Mouse (Mus musculus) macrophage (primary cell): Measurements from ENCODE around the gene Prkar2a. TPM values are rescaled to one million over a fixed set of nuclear protein-coding genes. Genes with fewer than 3 reads are reported as not detected.
"Not testable (repeated sequence)": the region's sequence is repeated elsewhere in the genome, so short reads cannot be mapped to it uniquely, and the experiment has no call there.

Experiments
- H3K27ac ChIP-seq: fragments of 350-480 bp; formaldehyde crosslinking; 2 replicates; pipeline ENCODE4 v1.9.0; 2021
- H3K36me3 ChIP-seq: fragments of 350-480 bp; formaldehyde crosslinking; 2 replicates; pipeline ENCODE4 v1.9.0; 2021; ENCODE audit errors: inconsistent target
- H3K4me3 ChIP-seq: fragments of 350-480 bp; formaldehyde crosslinking; 2 replicates; pipeline ENCODE4 v1.9.0; 2021; ENCODE audit errors: inconsistent target
- H3K79me2 ChIP-seq: fragments of 350-480 bp; formaldehyde crosslinking; 2 replicates; pipeline ENCODE4 v1.9.0; 2021; ENCODE audit errors: inconsistent target
- WGBS: methylation state at CpG from one replicate; pipeline ENCODE4 v1.1.7; 2026; ENCODE audit warnings: inconsistent platforms; ENCODE audit not compliant: missing documents; 5-methylcytosine and 5-hydroxymethylcytosine counted together
- polyA plus RNA-seq: library from polyadenylated mRNA; stranded (reverse); fragments of 250-400 nt; gene quantifications from 3 replicates; pipeline ENCODE4 v1.2.4, GENCODE M21; 2018; ENCODE audit warnings: inconsistent platforms
- total RNA-seq, 78 experiments: library from RNA; depleted of rRNA; stranded (reverse); fragments of 250-400 nt; gene quantifications; 1 replicate in 9 of 78; 2 replicates in 24 of 78; 3 replicates in 43 of 78; 4 replicates in 2 of 78; pipeline ENCODE4 v1.2.4; 2018; ENCODE audit warnings: inconsistent platforms in 56 of 78

Gene Prkar2a
- 10 to 100 TPM in 17 of 26 experiments, 1 to 10 TPM in 9; 2.5 to 42.4 (median 15.0) TPM for total RNA-seq (2018; cell fraction: chromatin; rRNA removed)
- total RNA-seq (2018; cell fraction: cytosol; rRNA removed): 10 to 100 TPM; 20.5 to 51.6 (median 36.4) TPM
- 10 to 100 TPM in 23 of 26 experiments, 1 to 10 TPM in 3; 7.5 to 37.0 (median 17.9) TPM for total RNA-seq (2018; cell fraction: nucleus; rRNA removed)
- polyA plus RNA-seq: 20.7 to 69.9 TPM (median 46.8 TPM) in 3 replicates

DNA sequence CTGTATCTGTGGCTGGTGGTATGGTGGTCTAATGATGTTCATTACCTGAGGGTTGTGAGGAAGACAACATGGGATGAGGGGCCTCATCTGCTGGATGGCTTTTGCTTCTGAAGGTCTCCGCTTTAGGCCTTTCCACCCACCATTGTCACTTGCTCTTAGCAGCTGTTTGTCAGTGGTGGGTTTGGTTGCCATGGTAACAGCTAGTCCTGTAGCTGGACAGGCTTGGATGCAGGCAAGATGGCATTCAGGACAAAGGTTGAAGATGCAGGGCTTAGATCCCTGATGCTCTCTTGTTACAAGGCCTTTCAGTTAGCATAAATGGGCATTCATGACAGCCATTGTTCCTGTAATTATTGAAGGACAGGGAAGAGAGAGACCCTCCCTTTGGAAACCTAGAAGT is at the start of gene Prkar2a:
Prkar2a (plus strand) TSS at position 209 of the 400 bp plus-strand sequence.
- Histone ChIP-seq H3K79me2 (peaks cover 9% of the 10 kb centered on the region), H3K36me3 (peaks cover 3% of the 10 kb centered on the region; the same call in 1 of the 2 replicates), H3K27ac (no peak within 1 kb of the TSS), H3K4me3 (no peak within 1 kb of the TSS)
- 100% methylated on average over 1 of the region's 1 CpGs for WGBS

DNA sequence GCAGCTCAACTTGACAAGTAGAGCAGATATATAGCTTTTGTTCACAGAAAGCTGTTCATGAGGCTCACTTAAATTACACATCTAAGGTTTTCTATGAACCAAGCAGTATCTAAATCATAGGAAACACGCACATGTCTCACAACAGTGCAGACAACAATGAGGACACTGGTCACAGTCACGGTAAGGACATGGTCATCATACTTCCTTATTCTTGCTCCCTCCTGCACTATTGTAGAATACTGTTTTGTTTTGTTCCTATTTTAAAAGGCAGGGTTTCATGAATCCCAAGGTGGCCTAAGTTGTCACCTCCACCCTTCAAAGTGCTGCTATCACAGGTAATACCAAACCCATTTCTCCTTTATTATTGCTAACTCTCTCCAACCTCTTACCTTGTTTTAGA is 49.3 kb upstream of the Prkar2a start:
- 38% methylated on average over 2 of the region's 2 CpGs for WGBS

DNA sequence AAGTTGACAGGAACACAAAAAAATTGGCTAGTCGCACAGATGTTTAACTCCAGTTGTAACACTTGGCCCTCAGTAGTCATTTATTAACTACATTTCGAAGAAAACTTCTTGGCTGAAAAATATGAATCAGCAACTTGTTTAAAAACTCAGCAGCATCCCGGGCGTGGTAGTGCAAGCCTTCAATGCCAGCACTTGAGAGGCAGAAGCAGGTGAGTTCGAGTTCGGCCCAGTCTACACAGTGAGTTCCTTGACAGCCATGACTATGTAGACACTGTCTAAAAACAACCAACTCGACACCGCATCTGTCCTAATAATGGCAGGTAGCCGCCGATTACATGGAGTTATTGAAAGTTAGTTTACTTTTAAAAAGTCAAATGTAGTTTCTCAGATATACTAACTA is 40.9 kb upstream of the Prkar2a start:
- peaks cover 54% of the 10 kb centered on the region for H3K79me2 ChIP-seq
- H3K4me3 ChIP-seq: peak overlapping the region; percentile 52
- WGBS: 20% methylated on average over 10 of the region's 10 CpGs
- no peaks in the 10 kb centered on the region for H3K36me3 ChIP-seq
- H3K27ac ChIP-seq: peak overlapping the region; percentile 35

More for the DNA sequence above, 49.3 kb upstream of the Prkar2a start:
- no peak overlapping the region for H3K27ac ChIP-seq
- no peak overlapping the region for H3K4me3 ChIP-seq
- H3K79me2 ChIP-seq: peaks cover 99% of the 10 kb centered on the region
- peaks cover 17% of the 10 kb centered on the region for H3K36me3 ChIP-seq

DNA sequence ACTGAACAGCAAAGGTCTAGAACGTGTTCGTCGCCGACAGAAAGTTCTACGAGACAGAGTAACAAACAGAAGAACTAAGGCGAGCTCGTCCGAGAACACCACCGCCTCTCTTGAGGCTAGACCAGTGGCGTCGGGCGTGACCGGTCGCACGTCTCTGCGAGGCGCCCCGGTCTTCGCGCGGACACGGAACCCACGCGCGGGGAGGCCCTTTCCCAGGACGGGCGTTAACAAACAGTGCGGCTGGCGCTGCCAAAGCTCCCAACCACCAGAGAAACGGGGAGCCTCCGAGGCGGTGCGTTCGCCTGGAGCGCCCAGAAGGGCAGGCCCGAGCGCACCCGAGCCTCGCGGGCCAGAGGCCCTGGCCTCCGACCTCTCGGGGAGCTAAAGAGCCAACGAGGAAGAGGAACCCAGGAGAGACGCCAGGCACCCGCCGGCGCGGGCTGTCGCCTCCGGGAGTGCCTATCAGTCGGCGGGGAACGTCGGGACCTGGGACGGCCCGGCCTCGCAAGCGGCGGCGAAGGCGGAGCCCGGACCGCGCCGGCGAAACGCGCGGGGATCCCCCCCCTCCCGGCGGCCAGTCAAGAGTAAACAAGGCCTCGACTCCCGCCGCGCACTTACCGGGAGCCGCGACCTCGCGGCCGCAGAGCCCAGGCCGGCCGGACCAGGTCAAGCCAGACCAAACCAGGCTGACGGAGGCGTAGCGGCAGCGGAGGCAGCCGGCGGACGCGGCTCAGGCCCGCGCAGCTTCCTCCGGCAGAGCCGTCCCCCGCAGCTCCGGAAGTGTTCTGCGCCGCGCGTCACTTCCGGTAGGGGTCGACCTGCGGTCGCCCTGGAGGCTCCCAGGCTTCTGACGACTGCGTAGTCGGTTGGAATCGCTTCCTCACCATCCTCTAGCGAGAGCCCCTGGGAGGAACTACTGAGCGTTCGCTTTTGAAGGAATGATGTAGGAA is 40.2 kb upstream of the Prkar2a start, which contains the start of gene Arih2:
Arih2 (minus strand) TSS at position 776 of the 950 bp plus-strand sequence.
- WGBS: under 1% methylated on average over 100 of the region's 112 CpGs
- Histone ChIP-seq H3K4me3 (peak within 1 kb of the TSS; percentile 52), H3K36me3 (no peaks in the 10 kb centered on the region), H3K79me2 (peaks cover 47% of the 10 kb centered on the region), H3K27ac (peak within 1 kb of the TSS; percentile 83)

DNA sequence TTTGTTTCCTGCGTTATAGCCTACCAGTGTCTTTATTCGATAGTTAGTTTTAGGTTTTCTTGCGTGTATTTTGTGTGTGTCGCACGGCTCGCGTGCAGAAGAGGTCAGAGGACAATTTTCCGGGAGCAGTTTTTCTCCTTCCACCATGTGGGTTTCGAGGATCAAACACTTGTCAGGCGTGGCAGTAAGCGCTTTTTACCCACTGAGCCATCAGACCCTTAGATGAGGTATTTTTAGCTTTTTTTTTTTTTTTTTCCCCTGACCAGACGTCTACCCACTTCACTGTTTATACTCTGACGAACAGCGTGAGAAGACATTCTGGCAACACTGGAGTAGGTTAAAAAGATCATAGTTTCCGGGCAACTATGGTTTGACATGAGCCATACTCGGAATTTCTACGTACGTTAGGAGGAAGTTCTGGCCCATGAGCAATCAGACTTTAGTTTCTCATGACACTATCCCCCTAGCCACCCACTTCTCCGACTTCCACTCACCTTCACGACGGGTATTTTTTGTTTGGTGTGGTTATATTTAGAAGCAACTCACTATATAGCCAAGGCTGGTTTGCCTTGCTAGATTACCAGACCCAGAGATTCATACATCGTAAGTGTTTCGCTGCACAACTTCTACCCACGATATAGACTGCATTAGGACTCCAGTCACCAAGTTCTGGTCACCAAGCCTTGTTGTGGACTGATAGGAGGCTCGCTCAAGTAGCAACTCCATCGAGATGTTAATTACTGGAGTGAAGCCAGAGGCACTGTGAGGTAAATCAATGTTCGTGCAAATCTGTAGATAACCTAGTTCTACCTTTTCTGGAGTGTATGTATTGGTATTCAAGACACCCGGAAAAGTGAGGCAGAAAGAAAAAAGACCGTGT is 39.3 kb upstream of the Prkar2a start:
- H3K36me3 ChIP-seq: no peaks in the 10 kb centered on the region
- 19% methylated on average over 29 of the region's 29 CpGs for WGBS
- peak overlapping the region; percentile 83 for H3K27ac ChIP-seq
- H3K79me2 ChIP-seq: peaks cover 38% of the 10 kb centered on the region
- peak overlapping the region; percentile 45 for H3K4me3 ChIP-seq

DNA sequence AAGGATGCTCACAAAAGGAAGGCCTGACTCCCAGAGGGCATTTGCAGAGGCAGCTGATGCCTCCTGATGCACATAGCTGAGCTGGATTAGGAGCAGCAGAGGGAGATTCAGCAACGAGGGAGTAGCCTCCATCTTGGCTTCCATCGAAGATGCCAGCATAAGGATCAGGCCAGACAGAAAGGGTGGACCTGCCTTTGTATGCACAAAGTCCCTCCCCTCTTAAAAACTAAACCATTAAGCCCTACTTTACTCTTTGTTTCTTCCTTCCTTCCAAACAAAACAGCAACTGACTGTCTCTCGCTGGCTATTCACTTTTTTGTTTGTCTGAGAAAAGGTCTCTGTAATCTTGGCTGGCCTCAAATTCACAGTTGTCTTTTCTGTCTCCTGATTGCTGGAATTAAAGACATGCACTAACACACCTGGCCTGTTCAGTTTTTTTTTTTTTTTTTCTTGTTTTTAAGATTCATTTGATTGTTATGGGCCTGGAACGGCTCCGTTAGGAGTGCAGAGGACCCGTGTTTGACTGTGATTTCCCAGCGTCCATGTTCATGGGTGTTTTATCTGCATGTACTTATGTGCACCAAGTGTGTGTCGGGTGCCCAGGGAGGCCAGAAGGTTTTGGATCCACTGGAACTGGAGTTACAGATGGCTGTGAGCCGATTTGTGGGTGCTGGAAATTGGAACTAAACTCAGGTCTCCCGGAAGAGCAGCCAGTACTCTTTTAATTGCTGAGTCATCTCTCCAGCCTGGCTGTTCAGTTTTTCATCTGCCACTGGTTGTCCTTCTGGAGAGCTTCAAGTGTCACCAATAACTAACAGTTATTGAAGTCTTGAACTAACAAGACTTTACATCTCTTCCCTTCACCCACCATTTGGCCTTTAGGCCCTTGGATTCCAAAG is 34.3 kb upstream of the Prkar2a start:
- WGBS: 75% methylated on average over 10 of the region's 10 CpGs
- no peaks in the 10 kb centered on the region for H3K79me2 ChIP-seq
- no peak overlapping the region for H3K4me3 ChIP-seq
- H3K36me3 ChIP-seq: no peaks in the 10 kb centered on the region
- no peak overlapping the region for H3K27ac ChIP-seq

DNA sequence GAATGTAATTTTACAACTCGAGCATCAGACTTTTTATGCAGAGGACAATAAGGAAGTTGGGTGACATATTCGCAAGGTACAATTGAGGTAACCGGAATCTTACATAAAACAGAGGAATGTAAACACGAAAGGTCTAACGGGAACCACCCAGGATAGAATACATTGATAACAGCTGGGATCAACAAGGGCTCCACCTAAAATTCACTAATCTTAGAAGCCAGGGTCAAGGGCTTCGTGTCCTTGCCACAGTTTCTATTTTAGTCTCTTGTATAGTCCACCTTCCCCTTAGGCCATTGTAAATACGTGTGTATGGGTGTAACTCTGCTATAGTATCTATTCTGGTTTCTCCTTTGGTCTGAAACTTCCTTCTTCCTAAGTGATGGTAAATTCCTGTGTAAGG is 33.2 kb upstream of the Prkar2a start:
- not testable (repeated sequence) for H3K36me3 ChIP-seq, H3K27ac ChIP-seq, H3K4me3 ChIP-seq, H3K79me2 ChIP-seq
- 84% methylated on average over 5 of the region's 7 CpGs for WGBS

DNA sequence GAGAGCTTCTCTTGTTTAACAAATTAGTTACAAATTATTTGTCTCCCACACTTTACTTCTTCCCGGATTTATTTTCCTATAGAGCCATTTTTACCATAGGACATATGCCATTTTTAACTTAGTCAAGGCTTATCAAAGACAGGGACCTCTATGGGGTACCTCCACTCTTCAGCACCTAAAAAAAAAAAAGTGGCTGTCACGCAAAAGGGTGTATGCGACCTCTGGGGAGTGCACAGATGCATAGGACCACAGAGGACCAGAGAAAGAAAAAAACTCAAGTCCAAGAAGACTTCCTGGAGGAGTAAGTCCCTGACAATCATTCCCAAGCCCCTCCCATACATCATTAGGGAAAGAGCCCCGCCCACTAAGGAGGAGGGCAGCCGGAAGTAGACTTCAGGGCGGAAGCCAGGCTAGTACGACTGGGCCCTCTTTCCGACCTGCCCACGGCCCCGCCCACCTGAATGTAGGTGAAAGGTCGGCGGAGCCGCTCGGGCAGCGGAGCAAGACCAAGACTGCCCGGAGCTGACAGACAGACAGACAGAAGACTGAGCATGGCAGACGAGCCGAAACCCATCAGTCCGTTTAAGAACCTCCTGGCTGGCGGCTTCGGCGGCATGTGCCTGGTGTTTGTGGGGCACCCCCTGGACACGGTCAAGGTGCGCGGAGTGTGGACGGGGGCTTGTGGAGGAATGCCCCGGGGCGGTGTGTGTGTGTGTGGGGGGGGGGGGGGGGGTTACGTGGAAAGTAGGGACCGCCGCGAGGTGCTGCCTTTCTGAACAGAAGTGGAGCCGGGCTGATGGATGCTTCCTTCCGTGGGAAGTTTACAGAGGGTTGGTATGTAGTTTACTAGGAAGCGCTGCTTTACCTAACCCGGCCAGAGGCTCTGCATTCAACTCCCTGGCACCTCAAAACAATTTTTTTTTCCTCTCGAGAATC is 27.2 kb upstream of the Prkar2a start, which contains the start of gene Slc25a20:
Slc25a20 (plus strand) TSS at position 412 of the 936 bp plus-strand sequence.
- Histone ChIP-seq H3K27ac (no peak within 1 kb of the TSS), H3K79me2 (no peaks in the 10 kb centered on the region), H3K4me3 (peak within 1 kb of the TSS; percentile 53), H3K36me3 (no peaks in the 10 kb centered on the region)
- 6% methylated on average over 37 of the region's 37 CpGs for whole genome bisulfite sequencing

DNA sequence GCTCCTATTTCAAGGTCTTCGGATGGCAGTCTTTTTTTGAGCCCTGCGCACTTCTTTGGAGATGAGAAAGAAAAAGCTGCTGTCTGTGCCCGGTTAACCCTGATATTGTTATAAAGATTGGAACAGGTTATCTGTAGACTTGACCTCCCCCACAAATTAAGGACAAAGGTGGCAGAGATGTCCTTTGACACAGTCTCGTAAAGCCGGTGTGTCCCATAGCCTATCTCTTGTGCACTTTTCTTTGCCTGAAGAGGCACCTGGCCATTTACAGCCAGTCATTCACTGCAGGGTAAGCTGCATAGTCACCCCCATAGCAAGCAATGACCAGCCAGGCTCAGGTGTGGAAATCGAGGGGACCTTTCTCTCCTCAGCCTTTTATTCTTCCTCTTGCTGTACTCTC is 26.5 kb upstream of the Prkar2a start:
- H3K4me3 ChIP-seq: peak overlapping the region; percentile 53
- WGBS: 40% methylated on average over 6 of the region's 6 CpGs
- no peak overlapping the region for H3K27ac ChIP-seq
- no peaks in the 10 kb centered on the region for H3K79me2 ChIP-seq
- no peaks in the 10 kb centered on the region for H3K36me3 ChIP-seq

DNA sequence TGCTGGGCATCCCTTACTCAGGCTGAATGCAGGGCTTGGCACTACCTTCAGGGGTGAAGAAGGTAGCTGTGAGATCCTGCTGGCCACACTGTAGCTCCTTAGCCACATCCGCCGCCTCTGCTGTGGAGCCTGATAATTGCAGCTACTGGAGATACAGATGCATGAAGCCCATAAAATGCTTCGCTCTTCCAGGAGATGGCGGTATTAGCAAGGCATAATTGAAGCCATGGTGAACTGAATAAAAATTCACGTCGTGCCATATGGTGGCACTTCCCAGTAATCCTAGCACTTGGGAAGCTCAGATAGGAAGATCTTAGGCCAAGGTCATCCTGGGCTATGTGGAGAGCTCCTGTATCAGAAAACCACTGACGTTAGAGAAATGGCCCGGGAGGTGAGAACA is 19.2 kb upstream of the Prkar2a start:
- H3K27ac ChIP-seq: no peak overlapping the region
- H3K4me3 ChIP-seq: no peak overlapping the region
- H3K36me3 ChIP-seq: peaks cover 11% of the 10 kb centered on the region; the same call in 1 of the 2 replicates
- WGBS: 93% methylated on average over 8 of the region's 8 CpGs
- no peaks in the 10 kb centered on the region for H3K79me2 ChIP-seq

DNA sequence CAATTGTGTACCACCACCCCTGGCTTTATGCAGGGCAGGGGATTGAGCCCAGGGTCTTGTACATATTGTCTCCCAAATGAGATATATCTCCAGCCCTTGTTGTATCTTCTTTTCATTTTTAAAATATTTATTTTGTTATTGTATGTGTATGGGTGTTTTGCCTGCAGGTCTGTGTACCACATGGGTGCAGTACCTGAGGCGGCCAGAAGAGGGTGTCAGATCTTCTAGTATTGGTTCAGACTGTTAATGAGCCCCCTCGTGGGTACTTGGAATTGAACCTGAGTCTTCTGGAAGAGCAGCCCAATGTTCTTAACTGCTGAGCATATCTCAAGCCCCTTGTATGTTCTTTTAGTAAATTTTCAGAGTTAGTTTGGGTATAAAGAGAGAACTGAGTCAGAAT is 16.0 kb upstream of the Prkar2a start:
- Histone ChIP-seq H3K79me2 (no peaks in the 10 kb centered on the region), H3K4me3 (no peak overlapping the region), H3K36me3 (peaks cover 13% of the 10 kb centered on the region; the same call in 1 of the 2 replicates), H3K27ac (no peak overlapping the region)
- WGBS: 72% methylated on average over 2 of the region's 2 CpGs

DNA sequence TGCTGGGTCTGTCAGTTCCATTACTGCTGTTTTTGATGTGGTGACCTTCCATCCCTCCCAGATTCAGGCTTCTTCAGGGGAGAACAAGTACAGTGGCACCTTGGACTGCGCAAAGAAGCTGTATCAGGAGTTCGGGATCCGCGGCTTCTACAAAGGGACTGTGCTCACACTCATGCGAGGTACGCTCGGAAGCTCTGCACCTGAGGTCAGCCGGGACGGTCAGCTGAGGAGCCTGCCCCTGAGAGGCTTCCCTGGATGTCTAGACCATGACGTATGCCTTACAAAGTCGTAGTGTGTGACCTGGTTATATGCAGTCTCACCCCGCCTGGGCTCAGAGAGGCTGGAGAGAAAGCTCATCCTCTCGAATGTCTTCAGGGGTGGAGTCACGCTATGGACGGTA is 9.1 kb upstream of the Prkar2a start:
- no peak overlapping the region for H3K4me3 ChIP-seq
- H3K79me2 ChIP-seq: no peaks in the 10 kb centered on the region
- 96% methylated on average over 12 of the region's 15 CpGs for WGBS
- H3K36me3 ChIP-seq: peaks cover 32% of the 10 kb centered on the region; the same call in 1 of the 2 replicates
- H3K27ac ChIP-seq: no peak overlapping the region
